Mouse (Mus musculus) erythroblast, embryonic 14.5 days (primary cell): Measurements from ENCODE around the gene Gm2022. TPM values are rescaled to one million over a fixed set of nuclear protein-coding genes. Genes with fewer than 3 reads are reported as not detected.
"Not testable (repeated sequence)": the region's sequence is repeated elsewhere in the genome, so short reads cannot be mapped to it uniquely, and the experiment has no call there.

Experiments used
- H3K27me3 ChIP-seq: 2 replicates; pipeline ENCODE4 v1.6.1; 2012; ENCODE audit warnings: inconsistent platforms; ENCODE audit not compliant: control insufficient read depth
- H3K36me3 ChIP-seq: 2 replicates; pipeline ENCODE4 v1.6.1; 2012; ENCODE audit warnings: mild to moderate bottlenecking, inconsistent platforms; ENCODE audit not compliant: control insufficient read depth
- H3K4me1 ChIP-seq: 2 replicates; pipeline ENCODE4 v1.6.1; 2012; ENCODE audit warnings: inconsistent platforms; ENCODE audit not compliant: control insufficient read depth
- H3K4me3 ChIP-seq: replicated peaks from 2 replicates; pipeline ENCODE3; 2012; ENCODE audit warnings: moderate library complexity, mild to moderate bottlenecking, inconsistent platforms
- H3K9me3 ChIP-seq: 2 replicates; pipeline ENCODE4 v1.6.1; 2012; ENCODE audit warnings: low read length, inconsistent platforms, mixed read lengths; ENCODE audit not compliant: control insufficient read depth
- polyA plus RNA-seq: library from polyadenylated mRNA; stranded (reverse); fragments of >175 nt; gene quantifications from 2 replicates; pipeline ENCODE4 v1.2.3, GENCODE M21; 2012

Gm2022 gene
- not detected in 2 replicates for polyA plus RNA-seq

DNA sequence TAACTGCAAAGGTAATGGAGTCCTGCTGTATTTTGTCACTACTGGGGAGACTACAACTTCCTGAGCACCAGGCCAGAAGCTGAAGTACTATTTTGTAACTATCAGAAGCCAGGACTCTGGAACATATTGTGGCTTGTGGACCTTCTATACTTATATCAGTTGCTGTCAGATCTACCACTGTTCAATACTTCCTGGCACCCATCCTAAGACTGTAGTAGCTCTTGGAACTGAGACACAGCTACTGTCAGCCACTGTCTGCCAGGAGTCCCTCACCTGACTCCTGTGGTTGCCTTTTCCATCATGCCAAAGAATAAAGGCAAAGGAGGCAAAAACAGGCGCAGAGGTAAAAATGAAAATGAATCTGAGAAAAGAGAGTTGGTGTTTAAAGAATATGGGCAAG lies at the start of gene Gm2022:
TSS of gene Gm2022 (plus strand) at position 301 of the 400 bp plus-strand sequence.
- not testable (repeated sequence) for H3K27me3 ChIP-seq, H3K36me3 ChIP-seq, H3K4me1 ChIP-seq

DNA sequence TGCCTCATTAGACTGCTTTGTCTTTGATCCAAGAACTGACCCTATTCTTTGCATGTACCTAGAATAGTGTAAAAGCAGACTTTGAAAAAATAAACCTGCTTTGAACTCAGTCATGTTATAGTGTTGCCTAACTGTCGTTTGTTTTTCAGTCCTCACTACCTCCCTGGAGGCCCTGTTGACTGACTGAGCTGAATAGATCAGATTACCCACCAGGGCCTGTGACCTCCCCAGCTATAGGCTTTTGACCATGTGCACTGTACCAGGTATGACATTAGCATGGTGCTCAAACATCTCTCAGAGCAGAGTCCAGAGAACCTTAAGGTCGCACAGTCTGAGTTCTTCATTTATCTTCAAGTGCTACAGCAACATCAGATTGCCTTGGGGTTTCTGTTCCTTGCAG lies 44.5 kb upstream of the Gm2022 start:
- not testable (repeated sequence) for H3K4me1 ChIP-seq, H3K36me3 ChIP-seq, H3K27me3 ChIP-seq, H3K4me3 ChIP-seq, H3K9me3 ChIP-seq

More for the DNA sequence above, at the start of gene Gm2022:
- not testable (repeated sequence) for H3K4me3 ChIP-seq, H3K9me3 ChIP-seq

DNA sequence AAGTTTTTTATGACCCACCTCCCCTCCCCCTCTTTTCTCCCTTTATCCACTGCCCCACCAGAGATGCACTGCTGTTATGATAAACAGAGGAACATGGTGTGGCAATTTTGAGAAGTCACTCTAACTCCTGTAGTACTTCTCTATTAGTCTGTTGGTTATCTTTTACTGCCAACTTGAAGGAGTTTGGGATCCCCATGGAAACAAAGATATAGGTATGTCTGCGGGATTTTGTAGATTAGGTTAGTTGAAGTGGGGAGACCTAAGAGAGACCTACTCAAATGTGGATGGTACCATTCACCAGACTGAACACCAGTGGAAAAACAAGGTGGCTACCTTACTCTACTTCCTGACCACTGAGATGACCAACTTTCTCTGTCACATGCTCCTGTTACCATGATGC lies 39.1 kb upstream of the Gm2022 start:
- not testable (repeated sequence) for H3K27me3 ChIP-seq, H3K4me3 ChIP-seq, H3K4me1 ChIP-seq, H3K9me3 ChIP-seq, H3K36me3 ChIP-seq

DNA sequence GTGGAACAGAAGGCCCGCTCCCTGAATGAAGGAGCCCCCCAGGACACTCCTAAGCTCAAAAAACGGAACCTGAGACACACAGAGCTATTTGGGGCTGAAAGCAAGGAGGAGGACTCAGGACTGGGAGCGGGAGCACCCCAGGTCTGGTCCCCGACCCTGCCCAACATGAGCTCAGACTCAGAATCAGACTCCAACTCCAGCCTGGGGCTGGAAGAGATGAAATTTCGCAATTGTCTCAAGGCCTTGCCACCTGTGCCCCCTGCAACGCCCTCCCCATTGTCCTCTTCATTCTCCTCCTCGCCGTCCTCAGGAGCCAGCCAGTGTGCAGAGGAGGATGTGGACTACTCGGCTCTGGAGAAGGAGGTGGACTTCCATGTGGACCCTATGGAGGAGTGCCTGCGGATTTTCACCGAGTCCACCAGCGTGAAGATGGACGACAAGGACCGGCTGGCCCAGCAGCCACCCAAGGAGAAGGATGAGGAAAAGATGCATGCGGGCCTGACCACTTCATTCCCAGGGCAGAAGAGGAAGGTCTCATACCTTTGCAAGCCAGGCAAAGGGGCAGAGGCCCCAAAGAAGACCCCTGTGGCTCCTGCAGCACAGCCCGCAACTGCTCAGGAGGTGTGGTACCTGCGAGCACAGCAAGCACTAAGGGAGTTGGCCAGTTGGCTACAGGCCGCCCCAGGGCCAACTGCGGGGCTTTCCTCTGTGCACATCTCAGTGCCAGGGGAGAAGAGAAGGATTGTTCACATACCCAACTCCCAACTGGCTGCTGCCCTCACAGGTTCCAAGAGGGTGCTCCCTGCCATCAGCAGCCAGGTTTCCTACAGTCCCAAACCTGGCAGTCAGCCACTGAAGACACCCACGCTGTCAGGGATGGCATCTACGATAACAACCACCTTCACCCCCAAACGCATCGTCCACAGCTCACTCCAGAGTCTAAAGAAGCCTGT lies 33.2 kb upstream of the Gm2022 start:
- peaks cover 27% of the 10 kb centered on the region for H3K9me3 ChIP-seq
- not testable (repeated sequence) for H3K36me3 ChIP-seq, H3K27me3 ChIP-seq, H3K4me3 ChIP-seq, H3K4me1 ChIP-seq

DNA sequence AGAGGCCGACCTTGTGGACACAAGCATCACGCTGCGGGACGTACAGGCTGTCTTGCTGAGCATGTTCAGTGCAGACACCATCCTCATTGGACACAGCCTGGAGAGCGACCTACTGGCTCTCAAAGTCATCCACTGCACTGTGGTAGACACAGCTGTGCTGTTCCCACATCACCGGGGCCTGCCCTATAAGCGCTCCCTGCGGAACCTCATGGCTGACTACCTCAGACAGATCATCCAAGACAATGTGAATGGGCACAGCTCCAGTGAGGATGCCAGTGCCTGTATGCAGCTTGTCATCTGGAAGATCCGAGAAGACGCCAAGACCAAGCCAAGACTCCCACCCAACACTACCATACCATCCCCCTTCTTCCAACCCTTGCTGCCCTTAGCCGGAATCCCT lies 31.5 kb upstream of the Gm2022 start:
- not testable (repeated sequence) for H3K4me1 ChIP-seq, H3K27me3 ChIP-seq

DNA sequence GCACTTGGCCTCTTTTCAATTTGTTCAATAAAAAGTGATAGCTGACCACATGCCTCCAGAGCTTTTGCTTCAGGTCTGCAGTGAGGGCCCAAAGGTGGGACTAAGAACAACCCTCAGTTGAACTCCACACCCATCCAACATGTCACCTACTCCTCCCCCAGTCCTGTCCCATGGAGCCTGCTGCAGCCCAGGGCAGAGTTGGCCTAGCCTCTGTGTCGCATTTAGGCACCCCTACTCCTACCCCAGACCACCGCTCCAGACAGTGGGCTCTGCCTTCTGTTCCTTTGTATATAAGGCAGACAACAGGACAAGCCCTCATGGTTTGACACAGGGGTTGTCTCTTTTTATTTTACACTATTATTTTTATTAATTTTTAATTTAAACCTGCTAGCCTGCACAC lies 31.1 kb upstream of the Gm2022 start:
- H3K27me3 ChIP-seq, H3K4me3 ChIP-seq, H3K36me3 ChIP-seq, H3K4me1 ChIP-seq: not testable (repeated sequence)
- H3K9me3 ChIP-seq, result peaks cover 24% of the 10 kb centered on the region

More for the DNA sequence above, 31.5 kb upstream of the Gm2022 start:
- H3K9me3 ChIP-seq, result peaks cover 24% of the 10 kb centered on the region
- not testable (repeated sequence) for H3K36me3 ChIP-seq, H3K4me3 ChIP-seq

DNA sequence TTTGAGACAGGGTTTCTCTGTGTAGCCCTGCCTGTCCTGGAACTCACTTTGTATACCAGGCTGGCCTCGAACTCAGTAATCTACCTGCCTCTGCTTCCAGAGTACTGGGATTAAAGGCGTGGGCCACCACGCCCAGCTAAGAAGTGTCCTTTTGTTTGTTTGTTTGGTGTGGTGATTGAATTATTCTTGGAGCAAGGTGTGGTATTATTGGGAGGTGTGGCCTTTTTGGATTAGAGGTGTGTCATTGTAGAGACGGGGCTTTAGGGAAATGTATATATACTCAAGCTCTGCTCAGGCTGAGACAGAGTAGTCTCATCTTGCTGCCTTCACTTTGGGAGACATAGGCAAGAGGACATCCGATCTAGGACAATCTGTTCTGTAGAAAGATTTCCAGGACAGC lies 21.4 kb upstream of the Gm2022 start, which contains the start of gene Gm2016:
TSS of gene Gm2016 (plus strand) at position 301 of the 400 bp plus-strand sequence.
- H3K4me3 ChIP-seq, H3K9me3 ChIP-seq, H3K4me1 ChIP-seq, H3K36me3 ChIP-seq, H3K27me3 ChIP-seq: not testable (repeated sequence)

DNA sequence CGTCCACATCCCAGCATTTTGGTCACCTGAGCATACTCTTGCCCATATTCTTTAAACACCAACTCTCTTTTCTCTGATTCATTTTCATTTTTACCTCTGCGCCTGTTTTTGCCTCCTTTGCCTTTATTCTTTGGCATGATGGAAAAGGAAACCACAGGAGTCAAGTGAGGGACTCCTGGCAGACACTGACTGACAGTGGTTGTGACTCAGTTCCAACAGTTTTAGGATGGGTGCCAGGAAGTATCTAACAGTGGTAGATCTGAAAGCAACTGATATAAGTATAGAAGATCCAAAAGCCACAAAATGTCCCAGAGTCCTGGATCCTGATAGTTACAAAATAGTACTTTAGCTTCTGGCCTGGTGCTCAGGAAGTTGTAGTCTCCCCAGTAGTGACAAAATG lies 24.6 kb downstream of the Gm2022 start, which contains the start of gene Gm2035:
TSS of gene Gm2035 (minus strand) at position 137 of the 400 bp plus-strand sequence.
- H3K4me3 ChIP-seq, H3K27me3 ChIP-seq, H3K36me3 ChIP-seq, H3K9me3 ChIP-seq, H3K4me1 ChIP-seq: not testable (repeated sequence)

Other genes starting within 250 kb of the Gm2022 start
- gene Gm21319, start 119.6 kb upstream of the Gm2022 start, polyA plus RNA-seq, result not detected in 2 replicates
- not detected in 2 replicates for gene Gm21936, start 99.9 kb upstream of the Gm2022 start, polyA plus RNA-seq
- not detected in 2 replicates for gene BB287469, start 78.8 kb upstream of the Gm2022 start, polyA plus RNA-seq
- gene Gm2001, start 53.0 kb upstream of the Gm2022 start, polyA plus RNA-seq, result not detected in 2 replicates
- not detected in 2 replicates for gene Gm2016, start 21.3 kb upstream of the Gm2022 start, polyA plus RNA-seq
- gene Gm2035, start 24.5 kb downstream of the Gm2022 start, polyA plus RNA-seq, result not detected in 2 replicates
- gene Gm2042, start 58.7 kb downstream of the Gm2022 start, polyA plus RNA-seq, result not detected in 2 replicates
- not detected in 2 replicates for gene Gm2075, start 116.5 kb downstream of the Gm2022 start, polyA plus RNA-seq
- not detected in 2 replicates for gene Gm6803, start 123.4 kb downstream of the Gm2022 start, polyA plus RNA-seq
- not detected in 2 replicates for gene Gm2056, start 131.6 kb downstream of the Gm2022 start, polyA plus RNA-seq
- gene Gm16368, start 188.3 kb downstream of the Gm2022 start, polyA plus RNA-seq, result not detected in 2 replicates